Mouse (Mus musculus): Measurements from ENCODE around the gene Prrt1. TPM values are rescaled to one million over a fixed set of nuclear protein-coding genes. Genes with fewer than 3 reads are reported as not detected.

The Prrt1 gene
- polyA plus RNA-seq, 2 experiments, result 0.04 TPM; not detected in 1

GRCm38 (mm10) chr17:34597566-34598095 is 31.7 kb upstream of the Prrt1 start, which contains the start of gene Ager:
Gene Ager (plus strand): TSS chr17:34597862.
- Histone ChIP-seq H3K9me3 (ENCODE audit: control insufficient read depth, low read length) (no peaks in the 10 kb centered on the region), H3K27me3 (ENCODE audit: control insufficient read depth, insufficient read depth, low read length) (no peaks in the 10 kb centered on the region), H3K4me1 (replicated peaks; ENCODE audit: control insufficient read depth in 2 of 2, insufficient read depth in 2 of 2, low read length in 1 of 2) (peaks cover 0 to 11% of the 10 kb centered on the region in 2 experiments; a peak in 1 of 4 replicates), H3K36me3 (replicated peaks; ENCODE audit: control insufficient read depth, insufficient read depth, low read depth) (peaks cover 12% of the 10 kb centered on the region), H3K9ac (replicated peaks) (no peak within 1 kb of the TSS), H3K27ac (no peak within 1 kb of the TSS), H3K4me2 (ENCODE audit: low read depth) (no peak within 1 kb of the TSS), H3K4me3 (ENCODE audit: insufficient read depth in 1 of 2, low read depth in 2 of 2, low read length in 2 of 2) (no peak within 1 kb of the TSS)
- DNase-seq (ENCODE audit: low read depth in 3 of 3, low spot score in 3 of 3) (no peak), ATAC-seq (ENCODE audit: insufficient read depth) (no peak)
- WGBS (ENCODE audit: insufficient replicate concordance), result 21% methylated on average over 6 of the region's 6 CpGs
- TF ChIP-seq CTCF (IDR thresholded peaks at IDR 0.05; ENCODE audit: low read depth) (no peak), EP300 (IDR thresholded peaks at IDR 0.05; ENCODE audit: low read depth) (no peak)

GRCm38 (mm10) chr17:34599891-34600290 is 29.4 kb upstream of the Prrt1 start:
- Histone ChIP-seq H3K9ac (replicated peaks) (no peak overlapping the region), H3K4me1 (replicated peaks; ENCODE audit: control insufficient read depth in 2 of 2, insufficient read depth in 2 of 2, low read length in 1 of 2) (peaks cover 4 to 17% of the 10 kb centered on the region in 2 experiments), H3K4me2 (ENCODE audit: low read depth) (no peak overlapping the region), H3K27me3 (ENCODE audit: control insufficient read depth, insufficient read depth, low read length) (no peaks in the 10 kb centered on the region), H3K36me3 (replicated peaks; ENCODE audit: control insufficient read depth, insufficient read depth, low read depth) (peaks cover 12% of the 10 kb centered on the region), H3K9me3 (ENCODE audit: control insufficient read depth, low read length) (no peaks in the 10 kb centered on the region), H3K4me3 (ENCODE audit: insufficient read depth in 1 of 2, low read depth in 2 of 2, low read length in 2 of 2) (no peak overlapping the region), H3K27ac (no peak overlapping the region)
- TF ChIP-seq EP300 (IDR thresholded peaks at IDR 0.05; ENCODE audit: low read depth) (no peak), CTCF (IDR thresholded peaks at IDR 0.05; ENCODE audit: low read depth) (no peak)
- WGBS (ENCODE audit: insufficient replicate concordance), result 76% methylated on average over 9 of the region's 9 CpGs
- no peak for ATAC-seq (ENCODE audit: insufficient read depth)
- DNase-seq (ENCODE audit: low read depth in 3 of 3, low spot score in 3 of 3), result no peak

- no peak overlapping the region for H3K9ac ChIP-seq (replicated peaks)
- no peaks in the 10 kb centered on the region for H3K27me3 ChIP-seq (ENCODE audit: control insufficient read depth, insufficient read depth, low read length)
- no peak overlapping the region for H3K27ac ChIP-seq
- H3K9me3 ChIP-seq (ENCODE audit: control insufficient read depth, low read length), result no peaks in the 10 kb centered on the region
- DNase-seq (ENCODE audit: low read depth in 3 of 3, low spot score in 3 of 3) (no peak), ATAC-seq (ENCODE audit: insufficient read depth) (no peak)
- no peak for TF ChIP-seq EP300 (IDR thresholded peaks at IDR 0.05; ENCODE audit: low read depth)
- TF ChIP-seq CTCF (IDR thresholded peaks at IDR 0.05; ENCODE audit: low read depth), result no peak
- H3K4me2 ChIP-seq (ENCODE audit: low read depth), result peak overlapping the region; percentile 95
- WGBS (ENCODE audit: insufficient replicate concordance), result 85% methylated on average over 12 of the region's 12 CpGs
- H3K36me3 ChIP-seq (replicated peaks; ENCODE audit: control insufficient read depth, insufficient read depth, low read depth), result peaks cover 12% of the 10 kb centered on the region
- H3K4me1 ChIP-seq (replicated peaks; ENCODE audit: control insufficient read depth in 2 of 2, insufficient read depth in 2 of 2, low read length in 1 of 2), result peaks cover 12 to 25% of the 10 kb centered on the region in 2 experiments
- H3K4me3 ChIP-seq (ENCODE audit: insufficient read depth in 1 of 2, low read depth in 2 of 2, low read length in 2 of 2), result no peak overlapping the region; a peak in 1 of 4 replicates
Observed at GRCm38 (mm10) chr17:34601796-34602195, 27.5 kb upstream of the Prrt1 start.

- TF ChIP-seq EP300 (IDR thresholded peaks at IDR 0.05; ENCODE audit: low read depth), result peak; percentile 68
- TF ChIP-seq CTCF (IDR thresholded peaks at IDR 0.05; ENCODE audit: low read depth), result no peak
- DNase-seq (ENCODE audit: low read depth in 3 of 3, low spot score in 3 of 3) (peak; percentile 100), ATAC-seq (ENCODE audit: insufficient read depth) (peak; percentile 88)
- Histone ChIP-seq H3K4me3 (ENCODE audit: insufficient read depth in 1 of 2, low read depth in 2 of 2, low read length in 2 of 2) (peak within 1 kb of the TSS; percentile 74 to 92), H3K4me1 (replicated peaks; ENCODE audit: control insufficient read depth in 2 of 2, insufficient read depth in 2 of 2, low read length in 1 of 2) (peaks cover 12 to 23% of the 10 kb centered on the region in 2 experiments), H3K27ac (peak within 1 kb of the TSS; percentile 89), H3K4me2 (ENCODE audit: low read depth) (peak within 1 kb of the TSS; percentile 95), H3K27me3 (ENCODE audit: control insufficient read depth, insufficient read depth, low read length) (no peaks in the 10 kb centered on the region), H3K9me3 (ENCODE audit: control insufficient read depth, low read length) (no peaks in the 10 kb centered on the region), H3K9ac (replicated peaks) (peak within 1 kb of the TSS; percentile 93), H3K36me3 (replicated peaks; ENCODE audit: control insufficient read depth, insufficient read depth, low read depth) (peaks cover 12% of the 10 kb centered on the region)
- WGBS (ENCODE audit: insufficient replicate concordance), result under 1% methylated on average over 29 of the region's 30 CpGs
Observed at GRCm38 (mm10) chr17:34603375-34604060, 25.8 kb upstream of the Prrt1 start, which contains the start of gene Rnf5. Gene Rnf5 (minus strand): TSS chr17:34603690.

GRCm38 (mm10) chr17:34604061-34604508 is 25.2 kb upstream of the Prrt1 start, which contains the start of gene Agpat1:
Gene Agpat1 (plus strand): TSS chr17:34604262.
- peak in 2 of 3 experiments; percentile 98 for DNase-seq (ENCODE audit: low read depth in 3 of 3, low spot score in 3 of 3)
- peak within 1 kb of the TSS; percentile 74 to 92 for H3K4me3 ChIP-seq (ENCODE audit: insufficient read depth in 1 of 2, low read depth in 2 of 2, low read length in 2 of 2)
- peaks cover 12 to 23% of the 10 kb centered on the region in 2 experiments for H3K4me1 ChIP-seq (replicated peaks; ENCODE audit: control insufficient read depth in 2 of 2, insufficient read depth in 2 of 2, low read length in 1 of 2)
- TF ChIP-seq CTCF (IDR thresholded peaks at IDR 0.05; ENCODE audit: low read depth) (no peak), EP300 (IDR thresholded peaks at IDR 0.05; ENCODE audit: low read depth) (no peak)
- H3K9ac ChIP-seq (replicated peaks), result peak within 1 kb of the TSS; percentile 93
- peak within 1 kb of the TSS; percentile 95 for H3K4me2 ChIP-seq (ENCODE audit: low read depth)
- peak within 1 kb of the TSS; percentile 89 for H3K27ac ChIP-seq
- no peaks in the 10 kb centered on the region for H3K27me3 ChIP-seq (ENCODE audit: control insufficient read depth, insufficient read depth, low read length)
- peak; percentile 81 for ATAC-seq (ENCODE audit: insufficient read depth)
- H3K36me3 ChIP-seq (replicated peaks; ENCODE audit: control insufficient read depth, insufficient read depth, low read depth), result peaks cover 12% of the 10 kb centered on the region
- WGBS (ENCODE audit: insufficient replicate concordance), result 1% methylated on average over 30 of the region's 35 CpGs
- H3K9me3 ChIP-seq (ENCODE audit: control insufficient read depth, low read length), result no peaks in the 10 kb centered on the region
